Mouse (Mus musculus) lung, postnatal 0 days (tissue): ENCODE results near the gene Pik3cd.

Experiments
- CTCF ChIP-seq: IDR thresholded peaks from 2 replicates; pipeline ENCODE4 v1.5.1; 2016; ENCODE audit warnings: antibody characterized with exemption, mild to moderate bottlenecking
- EP300 ChIP-seq: IDR thresholded peaks from 2 replicates; pipeline ENCODE4 v1.6.1; 2016; ENCODE audit warnings: antibody characterized with exemption, mild to moderate bottlenecking, control low read depth

DNA sequence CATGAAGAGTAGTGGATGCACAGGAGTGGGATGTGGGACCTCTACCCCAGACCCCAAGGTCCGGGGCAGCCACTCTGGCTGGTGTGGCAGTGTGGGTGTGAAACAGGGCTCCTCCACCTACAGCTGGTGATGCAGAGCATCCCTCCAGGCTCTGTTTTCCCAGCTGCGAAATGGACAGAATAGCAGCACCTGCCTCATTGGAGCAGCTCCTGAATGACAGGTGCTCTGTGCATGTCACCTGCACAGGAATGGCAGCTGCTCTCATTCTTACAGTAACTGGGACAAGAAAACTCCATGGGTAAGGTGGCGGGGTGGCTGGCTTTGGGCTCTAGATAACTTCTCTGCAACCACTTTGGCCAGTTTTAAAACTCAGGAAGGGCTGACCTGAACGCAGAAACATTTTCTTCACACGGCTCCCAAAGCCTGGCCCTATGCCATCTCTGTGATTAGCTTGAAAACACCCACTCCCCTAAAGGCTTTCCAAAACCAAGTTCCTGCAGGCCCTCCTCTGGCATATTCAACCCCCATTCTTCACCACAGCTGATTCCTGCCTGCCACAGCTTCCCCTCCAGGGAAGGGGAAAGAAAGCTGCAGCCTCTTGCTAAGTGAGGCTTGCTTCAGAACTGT lies 33.4 kb upstream of the Pik3cd start:
- TF ChIP-seq CTCF (no peak), EP300 (no peak)
